Mouse (Mus musculus) limb, embryonic 14.5 days (tissue): ENCODE data around the gene Nxn. TPM values are rescaled to one million over a fixed set of nuclear protein-coding genes. Genes with fewer than 3 reads are reported as not detected.

Experiments used
- ATAC-seq: fragments of 200-750 bp; cut with Nextera tagmentation; 2 replicates; pipeline ENCODE4 v1.8.0; 2017; ENCODE audit warnings: low read depth, moderate number of reproducible peaks, moderate TSS enrichment; ENCODE audit not compliant: low FRiP score
- DNase-seq: peaks from one replicate; pipeline ENCODE4 v3.0.0-alpha.2; 2015; ENCODE audit warnings: low spot score
- H3K27ac ChIP-seq: fragments of 300-500 bp; sonication (generic); replicated peaks from 2 replicates; pipeline ENCODE4 v1.5.1; 2014; ENCODE audit warnings: low read depth, mild to moderate bottlenecking, low read length, moderate library complexity, mixed read lengths
- H3K27me3 ChIP-seq: fragments of 300-500 bp; sonication (generic); 2 replicates; pipeline ENCODE4 v1.6.1; 2014; ENCODE audit warnings: low read length, mixed read lengths; ENCODE audit not compliant: control insufficient read depth, insufficient read depth
- H3K36me3 ChIP-seq: fragments of 300-500 bp; sonication (generic); 2 replicates; pipeline ENCODE4 v1.6.1; 2014; ENCODE audit warnings: mild to moderate bottlenecking, low read length, moderate library complexity, mixed read lengths; ENCODE audit not compliant: control insufficient read depth, insufficient read depth
- H3K4me1 ChIP-seq: fragments of 300-500 bp; sonication (generic); 2 replicates; pipeline ENCODE4 v1.6.1; 2014; ENCODE audit warnings: antibody characterized with exemption, low read length, mixed read lengths; ENCODE audit not compliant: control insufficient read depth, insufficient read depth
- H3K4me2 ChIP-seq: fragments of 300-500 bp; sonication (generic); replicated peaks from 2 replicates; pipeline ENCODE4 v1.6.1; 2014; ENCODE audit warnings: low read depth, mild to moderate bottlenecking, low read length, moderate library complexity; ENCODE audit not compliant: severe bottlenecking
- H3K4me3 ChIP-seq: fragments of 300-500 bp; sonication (generic); replicated peaks from 2 replicates; pipeline ENCODE4 v1.5.1; 2014; ENCODE audit warnings: low read length
- H3K9ac ChIP-seq: fragments of 300-500 bp; sonication (generic); 2 replicates; pipeline ENCODE4 v1.6.1; 2014; ENCODE audit warnings: mild to moderate bottlenecking, low read depth, low read length, moderate library complexity; ENCODE audit not compliant: severe bottlenecking
- H3K9me3 ChIP-seq: fragments of 300-500 bp; sonication (generic); 2 replicates; pipeline ENCODE4 v1.6.1; 2016; ENCODE audit warnings: low read length; ENCODE audit not compliant: control insufficient read depth
- POLR2A ChIP-seq: fragments of 200-500 bp; IDR thresholded peaks from 2 replicates; pipeline ENCODE4 v1.8.0; 2012; ENCODE audit warnings: inconsistent platforms, mild to moderate bottlenecking, moderate library complexity, borderline replicate concordance; ENCODE audit not compliant: insufficient read depth, insufficient read length; ENCODE audit errors: extremely low read depth
- WGBS: fragments of 180-500 bp; shearing (Covaris S2); extraction: QIAGEN DNeasy Blood & Tissue Kit; methylation state at CpG from one replicate; pipeline ENCODE4 v1.1.7; 2014; 5-methylcytosine and 5-hydroxymethylcytosine counted together
- polyA plus RNA-seq, 2 experiments: library from polyadenylated mRNA; depleted of rRNA in 1 of 2; stranded (reverse) in 1 of 2; unstranded in 1 of 2; fragments of >200 nt; fragmentation: Nextera tagmentation in 1 of 2; extraction: Ambion mirVana in 1 of 2; gene quantifications; 2 replicates each; pipeline versions ENCODE4 v1.2.1 to v1.2.3; 2012 to 2014

The Nxn gene
- polyA plus RNA-seq, 2 experiments, result 69.9 to 78.1 TPM

GRCm38 (mm10) chr11:76382711-76383324 lies 16.1 kb downstream of the Nxn start:
- H3K9ac ChIP-seq, result no peak overlapping the region
- H3K36me3 ChIP-seq, result no peaks in the 10 kb centered on the region
- no peaks in the 10 kb centered on the region for H3K9me3 ChIP-seq
- no peak for TF ChIP-seq POLR2A
- no peak for DNase-seq
- H3K4me3 ChIP-seq, result no peak overlapping the region
- peaks cover 34% of the 10 kb centered on the region for H3K4me1 ChIP-seq
- H3K4me2 ChIP-seq, result no peak overlapping the region
- ATAC-seq, result no peak
- no peaks in the 10 kb centered on the region for H3K27me3 ChIP-seq
- H3K27ac ChIP-seq, result peak overlapping the region; percentile 13; the same call in 1 of the 2 replicates
- WGBS, result 44% methylated on average over 13 of the region's 13 CpGs

GRCm38 (mm10) chr11:76381201-76381885 lies 17.6 kb downstream of the Nxn start:
- H3K4me2 ChIP-seq, result no peak overlapping the region
- no peaks in the 10 kb centered on the region for H3K9me3 ChIP-seq
- H3K4me1 ChIP-seq, result peaks cover 39% of the 10 kb centered on the region
- no peak overlapping the region for H3K27ac ChIP-seq
- H3K4me3 ChIP-seq, result no peak overlapping the region
- H3K9ac ChIP-seq, result no peak overlapping the region
- no peaks in the 10 kb centered on the region for H3K27me3 ChIP-seq
- TF ChIP-seq POLR2A, result no peak
- DNase-seq, result no peak
- 69% methylated on average over 15 of the region's 15 CpGs for WGBS
- H3K36me3 ChIP-seq, result no peaks in the 10 kb centered on the region
- ATAC-seq, result no peak

GRCm38 (mm10) chr11:76379921-76380544 lies 18.9 kb downstream of the Nxn start:
- H3K27me3 ChIP-seq, result no peaks in the 10 kb centered on the region
- WGBS, result 35% methylated on average over 11 of the region's 11 CpGs
- H3K9me3 ChIP-seq, result no peaks in the 10 kb centered on the region
- no peaks in the 10 kb centered on the region for H3K36me3 ChIP-seq
- no peak overlapping the region; the same call in 1 of the 2 replicates for H3K27ac ChIP-seq
- H3K9ac ChIP-seq, result no peak overlapping the region
- no peak for ATAC-seq
- TF ChIP-seq POLR2A, result no peak
- DNase-seq, result no peak
- no peak overlapping the region for H3K4me2 ChIP-seq
- peaks cover 46% of the 10 kb centered on the region for H3K4me1 ChIP-seq
- H3K4me3 ChIP-seq, result no peak overlapping the region

DNA sequence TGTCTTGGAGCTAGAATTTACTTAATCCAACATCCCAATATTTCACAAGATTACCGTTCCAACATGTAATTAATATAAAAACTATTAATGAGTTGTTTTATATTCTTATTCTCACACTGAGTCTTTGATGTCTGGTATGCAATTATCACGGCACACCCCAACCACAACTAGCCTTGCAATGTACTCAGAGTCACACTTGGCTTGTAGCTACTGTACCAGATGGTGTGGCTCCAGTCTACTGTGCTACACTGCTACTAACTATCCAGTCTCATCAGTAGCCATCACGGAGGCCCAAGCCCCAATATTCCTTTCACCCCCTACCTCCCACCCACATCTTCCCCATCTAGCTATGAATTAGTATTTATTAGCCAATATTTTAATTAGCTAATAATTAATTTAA lies 22.5 kb downstream of the Nxn start:
- Histone ChIP-seq H3K27ac (no peak overlapping the region), H3K36me3 (no peaks in the 10 kb centered on the region), H3K9me3 (no peaks in the 10 kb centered on the region), H3K27me3 (no peaks in the 10 kb centered on the region), H3K9ac (no peak overlapping the region), H3K4me3 (no peak overlapping the region), H3K4me1 (peaks cover 54% of the 10 kb centered on the region), H3K4me2 (no peak overlapping the region)
- DNase-seq, result no peak
- WGBS, result 68% methylated on average over 3 of the region's 3 CpGs
- no peak for ATAC-seq
- TF ChIP-seq POLR2A, result no peak

DNA sequence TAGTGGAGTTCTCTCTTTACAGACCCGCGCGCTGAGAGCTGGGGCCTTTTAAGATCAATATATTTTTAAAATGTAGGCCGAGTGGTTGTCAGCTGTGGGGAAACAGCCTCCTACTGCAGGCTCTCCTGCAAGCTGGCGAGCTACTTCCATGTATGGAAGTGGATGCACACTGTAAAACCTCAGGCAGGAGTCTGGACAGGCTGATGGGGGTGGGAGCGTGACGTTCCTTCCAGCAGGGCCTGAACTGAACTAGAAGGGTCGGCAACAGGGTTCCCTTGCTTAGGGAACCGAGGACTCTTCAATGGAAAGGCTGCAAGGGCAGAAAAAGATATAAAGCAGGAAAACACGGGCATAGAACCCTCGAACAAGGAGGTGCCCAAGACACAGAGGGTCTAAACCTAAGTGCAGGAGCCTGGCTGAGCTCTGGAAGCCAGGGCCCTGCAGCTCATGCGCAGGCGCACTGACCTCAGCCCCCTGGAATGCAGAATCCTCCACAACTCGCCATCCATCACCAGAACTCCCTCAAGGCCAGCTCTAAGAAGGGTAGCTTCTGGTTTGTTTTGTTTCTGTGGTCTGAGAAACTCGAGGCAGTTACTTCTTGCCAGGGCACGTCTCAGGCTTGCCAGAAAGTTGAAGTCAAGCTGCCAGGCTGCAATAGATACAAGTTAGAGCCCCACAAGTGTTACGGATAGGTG lies 24.3 kb downstream of the Nxn start:
- no peak overlapping the region for H3K4me3 ChIP-seq
- peaks cover 52% of the 10 kb centered on the region for H3K4me1 ChIP-seq
- peak overlapping the region; percentile 3 for H3K4me2 ChIP-seq
- H3K27ac ChIP-seq, result peak overlapping the region; percentile 85
- DNase-seq (peak; percentile 87), ATAC-seq (peak; percentile 78)
- 22% methylated on average over 17 of the region's 17 CpGs for WGBS
- no peaks in the 10 kb centered on the region for H3K27me3 ChIP-seq
- H3K36me3 ChIP-seq, result no peaks in the 10 kb centered on the region
- TF ChIP-seq POLR2A, result no peak
- H3K9ac ChIP-seq, result no peak overlapping the region
- no peaks in the 10 kb centered on the region for H3K9me3 ChIP-seq
